11 mouse cellular contexts compared by ENCODE assay signal in the genomic region with DNA sequence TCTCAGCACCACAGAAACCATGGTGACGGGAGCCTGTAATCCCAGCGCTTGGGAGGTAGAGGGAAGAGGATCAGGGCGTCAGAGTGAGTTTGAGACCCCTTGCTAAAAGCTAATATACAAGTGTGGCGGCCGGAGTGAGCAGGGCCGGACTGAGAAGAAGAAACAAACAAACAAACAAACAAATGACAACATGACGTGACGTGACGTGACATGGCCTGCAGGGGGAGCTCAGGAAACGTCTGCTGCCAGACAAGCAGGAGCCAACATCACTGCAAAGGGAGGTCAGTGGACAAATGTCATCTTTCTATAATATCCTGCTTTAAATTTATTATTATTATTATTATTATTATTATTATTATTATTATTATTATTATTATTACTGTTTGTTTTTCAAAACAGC. TPM values are rescaled to one million over a fixed set of nuclear protein-coding genes. Genes with fewer than 3 reads are reported as not detected.
DNase-seq lines count a peak whose midpoint lies in the region; ATAC-seq and TF ChIP-seq lines count a peak whose summit lies in the region.
"Had no signal": no experiment of that assay in that cellular context is flagged by ENCODE, and none has a peak within 500 bp of the region (broad histone marks: within the 10 kb centered on the region; RNA-seq: fewer than 3 reads in every experiment).

No protein-coding gene starts in this region.

- H3K27me3 ChIP-seq in forebrain, embryonic 10.5 days (ENCODE audit: poor library complexity, severe bottlenecking) = no peaks in the 10 kb centered on the region
- H3K27me3 ChIP-seq in forebrain, embryonic 16.5 days (replicated peaks; ENCODE audit: control insufficient read depth, insufficient read depth, low read length) = no peaks in the 10 kb centered on the region
- no peaks in the 10 kb centered on the region for H3K27me3 ChIP-seq in spleen, adult 2 months (ENCODE audit: control insufficient read depth, insufficient read depth, low read length)
- H3K27me3 ChIP-seq: heart, embryonic 13.5 days; midbrain, embryonic 12.5 days; Patski had no signal

- no peak for TF ChIP-seq POLR2A in spleen, adult 2 months (IDR thresholded peaks at IDR 0.05; ENCODE audit: low read depth, low read length)

- H3K36me3 ChIP-seq in forebrain, embryonic 10.5 days (replicated peaks) = no peaks in the 10 kb centered on the region
- no peaks in the 10 kb centered on the region for H3K36me3 ChIP-seq in forebrain, embryonic 16.5 days (ENCODE audit: control insufficient read depth, insufficient read depth)
- H3K36me3 ChIP-seq in spleen, adult 2 months (ENCODE audit: control insufficient read depth, insufficient read depth, low read length) = no peaks in the 10 kb centered on the region
- H3K36me3 ChIP-seq: heart, embryonic 13.5 days; midbrain, embryonic 12.5 days had no signal

- H3K4me3 ChIP-seq in forebrain, embryonic 10.5 days = no peak overlapping the region
- H3K4me3 ChIP-seq in forebrain, embryonic 16.5 days (replicated peaks; ENCODE audit: low read length) = no peak overlapping the region
- H3K4me3 ChIP-seq in spleen, adult 2 months (ENCODE audit: extremely low read depth, insufficient read depth, insufficient read length) = no peak overlapping the region
- H3K4me3 ChIP-seq: heart, embryonic 13.5 days; midbrain, embryonic 12.5 days had no signal

- WGBS in forebrain, embryonic 10.5 days = 65% methylated on average over 10 of the region's 10 CpGs
- WGBS in forebrain, embryonic 16.5 days = 47% methylated on average over 10 of the region's 10 CpGs
- 47% methylated on average over 10 of the region's 10 CpGs for WGBS in spleen, adult 2 months

- H3K9me3 ChIP-seq in forebrain, embryonic 10.5 days = no peaks in the 10 kb centered on the region
- H3K9me3 ChIP-seq in forebrain, embryonic 16.5 days (ENCODE audit: control insufficient read depth, low read length) = no peaks in the 10 kb centered on the region
- H3K9me3 ChIP-seq: heart, embryonic 13.5 days; midbrain, embryonic 12.5 days had no signal

- peaks cover 8% of the 10 kb centered on the region for H3K4me1 ChIP-seq in forebrain, embryonic 10.5 days
- H3K4me1 ChIP-seq in forebrain, embryonic 16.5 days (replicated peaks; ENCODE audit: control insufficient read depth, insufficient read depth, low read length) = no peaks in the 10 kb centered on the region
- peaks cover 11% of the 10 kb centered on the region; the same call in 1 of the 2 replicates for H3K4me1 ChIP-seq in spleen, adult 2 months (ENCODE audit: control insufficient read depth, insufficient read depth, insufficient read length)

- H3K4me2 ChIP-seq in forebrain, embryonic 16.5 days (ENCODE audit: low read length) = no peak overlapping the region
- H3K4me2 ChIP-seq: heart, embryonic 13.5 days; midbrain, embryonic 12.5 days had no signal

- intact Hi-C loops in left cerebral cortex, postnatal 25 days (cut with DNase I) = loop anchor here (5.0 kb wide), 1 partner anchor 76 kb away; no protein-coding TSS in a partner anchor

- peak; percentile 78 for TF ChIP-seq CTCF in spleen, adult 2 months (IDR thresholded peaks at IDR 0.05; ENCODE audit: extremely low read depth, insufficient read depth, insufficient read length, insufficient replicate concordance)

- no peak for ATAC-seq in forebrain, embryonic 16.5 days
- ATAC-seq in erythroblast, adult 5-6 weeks (replicated peaks; ENCODE audit: low FRiP score, poor library complexity, severe bottlenecking) = peak; percentile 91
- ATAC-seq: Patski had no signal

- peak; percentile 37 for DNase-seq in forebrain, embryonic 10.5 days (ENCODE audit: extremely low spot score, low spot score)
- DNase-seq in spleen, adult 2 months (ENCODE audit: low read depth in 1 of 2, low spot score in 2 of 2) = peak in 1 of 2 experiments; percentile 53
- DNase-seq in spleen, adult 12 weeks (ENCODE audit: low spot score) = no peak
- DNase-seq in lung, postnatal 36 days = peak; percentile 56
- no peak for DNase-seq in left cerebral cortex, postnatal 25 days (ENCODE audit: low spot score in 2 of 2)
- no peak for DNase-seq in frontal cortex, postnatal 25 days (ENCODE audit: low spot score in 2 of 2)

- no peak overlapping the region for H3K9ac ChIP-seq in forebrain, embryonic 16.5 days (replicated peaks; ENCODE audit: low read depth, low read length)
- H3K9ac ChIP-seq: heart, embryonic 13.5 days; midbrain, embryonic 12.5 days had no signal

- H3K27ac ChIP-seq in forebrain, embryonic 10.5 days = no peak overlapping the region
- no peak overlapping the region for H3K27ac ChIP-seq in forebrain, embryonic 16.5 days (ENCODE audit: low read length)
- H3K27ac ChIP-seq in spleen, adult 2 months (ENCODE audit: insufficient read depth, low read length) = no peak overlapping the region
- H3K27ac ChIP-seq: heart, embryonic 13.5 days; midbrain, embryonic 12.5 days had no signal

RNA-seq across cellular contexts. Expression of a gene that starts 51.0 kb away (rescaled TPM):
- polyA plus RNA-seq in forebrain, embryonic 10.5 days (2016; fragmentation: Nextera tagmentation; extraction: Ambion mirVana) = 42.7 and 44.1 TPM in 2 replicates
- polyA plus RNA-seq in forebrain, embryonic 16.5 days (2015; fragmentation: Nextera tagmentation; extraction: Ambion mirVana) = 17.6 and 19.2 TPM in 2 replicates
- 76.6 and 98.9 TPM in 2 replicates for polyA plus RNA-seq in spleen, adult 2 months (2012; rRNA removed)
- total RNA-seq in erythroblast, adult 5-6 weeks (2015; ENCODE audit: low replicate concordance) = 40.0 and 40.1 TPM in 2 replicates
- total RNA-seq in erythroblast, adult 5-6 weeks (2017; ENCODE audit: low replicate concordance) = 67.2 and 89.1 TPM in 2 replicates
- total RNA-seq in left cerebral cortex, postnatal 25 days (2021) = 10 to 100 TPM; 13.1 to 14.1 TPM

Comparison
In these comparisons a context has a peak if more than half of its experiments do, and no peak if none do; other contexts are left out.
1. DNase-seq: peak in forebrain, embryonic 10.5 days (single experiment) and lung, postnatal 36 days (single experiment); none in spleen, adult 12 weeks (single experiment), left cerebral cortex, postnatal 25 days (0 of 2) and frontal cortex, postnatal 25 days (0 of 2).